Mouse (Mus musculus) MEL (cell line): ENCODE measurements around the gene Rhoa. TPM values are rescaled to one million over a fixed set of nuclear protein-coding genes. Genes with fewer than 3 reads are reported as not detected.

ENCODE experiments used
- DNase-seq: peaks from one replicate; pipeline ENCODE4 v3.0.0; 2011; ENCODE audit warnings: low read depth, low spot score
- H3K27ac ChIP-seq: 2 replicates; pipeline ENCODE4 v1.5.1; 2012; ENCODE audit warnings: low read depth, mild to moderate bottlenecking, control low read depth, low read length, moderate library complexity; ENCODE audit not compliant: control insufficient read depth
- H3K27me3 ChIP-seq, 2 experiments: fragments of 150-350 bp in 1 of 2; sonication (generic) in 1 of 2; 2 replicates each; pipeline ENCODE4 v1.6.1; 2012; ENCODE audit warnings: low read length in 2 of 2, mild to moderate bottlenecking in 2 of 2, improper control_type of control experiment in 1 of 2, moderate library complexity in 1 of 2; ENCODE audit not compliant: insufficient read depth in 2 of 2, control insufficient read depth in 1 of 2
- H3K36me3 ChIP-seq, 2 experiments: 2 replicates each; pipeline ENCODE4 v1.6.1; 2012 to 2014; ENCODE audit warnings: low read length in 2 of 2, improper control_type of control experiment in 1 of 2, inconsistent platforms in 1 of 2, mild to moderate bottlenecking in 1 of 2; ENCODE audit not compliant: insufficient read depth in 2 of 2, control insufficient read depth in 1 of 2
- H3K4me1 ChIP-seq, 2 experiments: fragments of 150-350 bp in 1 of 2; sonication (generic) in 1 of 2; 2 replicates each; pipeline ENCODE4 v1.6.1; 2012; ENCODE audit warnings: low read length in 2 of 2, improper control_type of control experiment in 1 of 2, mild to moderate bottlenecking in 1 of 2; ENCODE audit not compliant: insufficient read depth in 2 of 2, control insufficient read depth in 1 of 2
- H3K4me3 ChIP-seq, 2 experiments: fragments of 150-350 bp in 1 of 2; sonication (generic) in 1 of 2; 2 replicates each; pipeline ENCODE4 v1.5.1; 2012; ENCODE audit warnings: low read depth in 2 of 2, low read length in 2 of 2, mild to moderate bottlenecking in 2 of 2, moderate library complexity in 2 of 2, control low read depth in 1 of 2, improper control_type of control experiment in 1 of 2; ENCODE audit not compliant: control insufficient read depth in 1 of 2, insufficient read depth in 1 of 2
- H3K79me2 ChIP-seq: 2 replicates; pipeline ENCODE4 v1.6.1; 2012; ENCODE audit warnings: mild to moderate bottlenecking, low read length, moderate library complexity; ENCODE audit not compliant: control insufficient read depth, poor library complexity, insufficient read depth
- H3K9ac ChIP-seq: 2 replicates; pipeline ENCODE4 v1.6.1; 2012; ENCODE audit warnings: low read depth, mild to moderate bottlenecking, control low read depth, low read length, moderate library complexity; ENCODE audit not compliant: control insufficient read depth, poor library complexity, severe bottlenecking
- H3K9me3 ChIP-seq: fragments of 150-350 bp; sonication (generic); replicated peaks from 2 replicates; pipeline ENCODE4 v1.6.1; 2012; ENCODE audit warnings: mild to moderate bottlenecking, low read length, improper control_type of control experiment, moderate library complexity; ENCODE audit not compliant: insufficient read depth
- BHLHE40 ChIP-seq: IDR thresholded peaks from 2 replicates; pipeline ENCODE4 v1.6.1; 2012; ENCODE audit warnings: low read depth, mild to moderate bottlenecking, inconsistent platforms, low read length, improper control_type of control experiment, borderline replicate concordance
- CHD2 ChIP-seq: IDR thresholded peaks from 2 replicates; pipeline ENCODE4 v1.6.1; 2011; ENCODE audit warnings: low read length, improper control_type of control experiment
- CTCF ChIP-seq, 3 experiments: IDR thresholded peaks in 2 of 3; conservative IDR thresholded peaks in 1 of 3; 2 replicates each; pipeline ENCODE4 v1.5.1; 2011 to 2012; ENCODE audit warnings: low read length in 3 of 3, low read depth in 2 of 3, mild to moderate bottlenecking in 2 of 3, improper control_type of control experiment in 1 of 3, inconsistent platforms in 1 of 3, mixed read lengths in 1 of 3, moderate library complexity in 1 of 3; ENCODE audit not compliant: control insufficient read depth in 1 of 3, insufficient read depth in 1 of 3, poor library complexity in 1 of 3, severe bottlenecking in 1 of 3
- E2F4 ChIP-seq: IDR thresholded peaks from 2 replicates; pipeline ENCODE4 v1.6.1; 2011; ENCODE audit warnings: low read depth, low read length, improper control_type of control experiment, borderline replicate concordance
- ELF1 ChIP-seq: IDR thresholded peaks from 2 replicates; pipeline ENCODE4 v1.6.1; 2014; ENCODE audit warnings: low read depth, mild to moderate bottlenecking, inconsistent platforms, low read length, improper control_type of control experiment, moderate library complexity
- ETS1 ChIP-seq: IDR thresholded peaks from 2 replicates; pipeline ENCODE4 v1.6.1; 2012; ENCODE audit warnings: low read depth, mild to moderate bottlenecking, inconsistent platforms, low read length, improper control_type of control experiment, moderate library complexity
- GABPA ChIP-seq: IDR thresholded peaks from 2 replicates; pipeline ENCODE4 v1.6.1; 2012; ENCODE audit warnings: low read depth, mild to moderate bottlenecking, inconsistent platforms, low read length, improper control_type of control experiment, moderate library complexity
- GATA1 ChIP-seq: IDR thresholded peaks from 2 replicates; pipeline ENCODE4 v1.6.1; 2011; ENCODE audit warnings: low read depth, low read length, improper control_type of control experiment
- HCFC1 ChIP-seq: IDR thresholded peaks from 2 replicates; pipeline ENCODE4 v1.6.1; 2012; ENCODE audit warnings: low read depth, mild to moderate bottlenecking, inconsistent platforms, low read length, improper control_type of control experiment, moderate library complexity
- JUND ChIP-seq: IDR thresholded peaks from 2 replicates; pipeline ENCODE4 v1.6.1; 2011; ENCODE audit warnings: low read depth, mild to moderate bottlenecking, improper control_type of control experiment, low read length
- KAT2A ChIP-seq: conservative IDR thresholded peaks from 2 replicates; pipeline ENCODE4 v1.6.1; 2012; ENCODE audit warnings: low read depth, low read length, improper control_type of control experiment, inconsistent platforms
- MAFK ChIP-seq: IDR thresholded peaks from 2 replicates; pipeline ENCODE4 v1.6.1; 2011; ENCODE audit warnings: low read depth, mild to moderate bottlenecking, low read length, improper control_type of control experiment, borderline replicate concordance
- MAZ ChIP-seq: IDR thresholded peaks from 2 replicates; pipeline ENCODE4 v1.6.1; 2012; ENCODE audit warnings: low read depth, mild to moderate bottlenecking, inconsistent platforms, low read length, improper control_type of control experiment
- MEF2A ChIP-seq: IDR thresholded peaks from 2 replicates; pipeline ENCODE4 v1.6.1; 2014; ENCODE audit warnings: low read depth, mild to moderate bottlenecking, inconsistent platforms, low read length, improper control_type of control experiment; ENCODE audit not compliant: poor library complexity, insufficient replicate concordance, severe bottlenecking; ENCODE audit errors: extremely low read depth
- MXI1 ChIP-seq: IDR thresholded peaks from 2 replicates; pipeline ENCODE4 v1.6.1; 2011; ENCODE audit warnings: mild to moderate bottlenecking, low read depth, low read length, improper control_type of control experiment
- MYB ChIP-seq: IDR thresholded peaks from 2 replicates; pipeline ENCODE4 v1.6.1; 2011; ENCODE audit warnings: mild to moderate bottlenecking, low read depth, low read length, improper control_type of control experiment
- MYC ChIP-seq: IDR thresholded peaks from 2 replicates; pipeline ENCODE4 v1.6.1; 2011; ENCODE audit warnings: low read depth, mild to moderate bottlenecking, low read length, improper control_type of control experiment, moderate library complexity
- NRF1 ChIP-seq: IDR thresholded peaks from 2 replicates; pipeline ENCODE4 v1.6.1; 2014; ENCODE audit warnings: low read depth, mild to moderate bottlenecking, inconsistent platforms, low read length, improper control_type of control experiment, moderate library complexity; ENCODE audit not compliant: poor library complexity, insufficient read depth, severe bottlenecking
- POLR2A ChIP-seq, 2 experiments: IDR thresholded peaks; 2 replicates each; pipeline ENCODE4 v1.6.1; 2011 to 2012; ENCODE audit warnings: low read length in 2 of 2, mild to moderate bottlenecking in 2 of 2, control low read depth in 1 of 2, improper control_type of control experiment in 1 of 2, low read depth in 1 of 2, moderate library complexity in 1 of 2; ENCODE audit not compliant: control insufficient read depth in 1 of 2, insufficient read depth in 1 of 2, poor library complexity in 1 of 2
- SIN3A ChIP-seq: IDR thresholded peaks from 2 replicates; pipeline ENCODE4 v1.6.1; 2012; ENCODE audit warnings: low read length, improper control_type of control experiment, inconsistent platforms
- TAL1 ChIP-seq: IDR thresholded peaks from 2 replicates; pipeline ENCODE4 v1.6.1; 2012; ENCODE audit warnings: mild to moderate bottlenecking, inconsistent platforms, low read length, moderate library complexity, mixed read lengths
- TBP ChIP-seq: IDR thresholded peaks from 2 replicates; pipeline ENCODE4 v1.8.0; 2011; ENCODE audit warnings: low read depth, low read length, improper control_type of control experiment
- TCF12 ChIP-seq: IDR thresholded peaks from 2 replicates; pipeline ENCODE4 v1.6.1; 2014; ENCODE audit warnings: low read depth, mild to moderate bottlenecking, inconsistent platforms, low read length, improper control_type of control experiment, moderate library complexity
- USF1 ChIP-seq: IDR thresholded peaks from 2 replicates; pipeline ENCODE4 v1.6.1; 2014; ENCODE audit warnings: low read depth, mild to moderate bottlenecking, inconsistent platforms, low read length, improper control_type of control experiment, moderate library complexity
- USF2 ChIP-seq, 2 experiments: IDR thresholded peaks; 2 replicates each; pipeline ENCODE4 v1.6.1; 2011 to 2012; ENCODE audit warnings: improper control_type of control experiment in 2 of 2, low read length in 2 of 2, borderline replicate concordance in 1 of 2, inconsistent platforms in 1 of 2, low read depth in 1 of 2, mild to moderate bottlenecking in 1 of 2; ENCODE audit not compliant: insufficient read depth in 1 of 2
- ZC3H11A ChIP-seq: IDR thresholded peaks from 2 replicates; pipeline ENCODE4 v1.6.1; 2012; ENCODE audit warnings: low read depth, mild to moderate bottlenecking, inconsistent platforms, low read length, improper control_type of control experiment
- ZKSCAN1 ChIP-seq: IDR thresholded peaks from 2 replicates; pipeline ENCODE4 v1.6.1; 2012; ENCODE audit warnings: low read depth, mild to moderate bottlenecking, inconsistent platforms, low read length, improper control_type of control experiment, moderate library complexity
- ZMIZ1 ChIP-seq: IDR thresholded peaks from 2 replicates; pipeline ENCODE4 v1.6.1; 2012; ENCODE audit warnings: low read depth, mild to moderate bottlenecking, inconsistent platforms, low read length, improper control_type of control experiment, moderate library complexity
- ZNF384 ChIP-seq: IDR thresholded peaks from 2 replicates; pipeline ENCODE4 v1.6.1; 2012; ENCODE audit warnings: low read depth, mild to moderate bottlenecking, inconsistent platforms, low read length, improper control_type of control experiment
- polyA plus RNA-seq, 2 experiments: library from polyadenylated mRNA; stranded (reverse) in 1 of 2; unstranded in 1 of 2; fragments of >175 nt in 1 of 2; fragments of >200 nt in 1 of 2; gene quantifications; 2 replicates each; pipeline versions ENCODE4 v1.2.1 to v1.2.4; 2012; ENCODE audit warnings: low replicate concordance in 2 of 2, low read depth in 1 of 2; ENCODE audit not compliant: insufficient read length in 2 of 2, insufficient read depth in 1 of 2, missing spikeins in 1 of 2
- total RNA-seq: library from RNA; depleted of rRNA; stranded (reverse); fragments of 300-350 nt; gene quantifications from 2 replicates; pipeline ENCODE4 v1.2.3, GENCODE M21; 2012

The Rhoa gene
- total and polyA plus RNA-seq, 3 experiments, result 80.9 to 241 TPM; not detected in 1

DNA sequence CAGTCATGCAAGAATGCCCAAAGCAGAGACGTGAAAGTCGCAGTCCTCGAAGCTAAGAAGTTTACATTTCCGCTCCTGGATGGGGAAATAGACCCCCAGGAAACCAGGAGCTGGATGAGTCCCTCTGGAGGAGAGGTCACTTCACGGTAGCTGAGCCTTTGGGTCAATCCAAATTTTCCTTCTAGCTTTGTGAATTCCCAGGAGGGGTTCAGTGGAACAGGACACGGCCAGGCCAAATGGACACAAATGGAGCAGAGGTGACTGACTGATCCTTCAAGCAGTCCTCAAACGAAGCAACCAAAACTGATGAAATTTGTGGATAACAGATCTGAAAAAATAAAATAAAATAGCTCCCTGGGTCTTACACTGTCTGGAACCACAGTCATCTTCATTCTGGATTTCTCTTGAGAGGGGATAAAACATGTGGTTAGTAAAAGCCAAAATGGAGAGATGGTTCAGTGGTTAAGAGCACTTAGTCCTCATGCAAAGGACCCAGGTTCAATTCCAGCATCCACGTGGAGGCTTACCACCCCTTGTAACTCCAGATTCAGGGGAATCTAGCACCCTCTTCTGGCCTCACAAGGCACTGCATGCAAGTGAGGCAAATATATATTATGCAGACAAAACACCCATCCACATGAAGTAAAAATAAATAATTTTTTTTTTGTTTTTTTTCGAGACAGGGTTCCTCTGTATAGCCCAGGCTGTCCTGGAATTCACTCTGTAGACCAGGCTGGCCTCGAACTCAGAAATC lies 27.1 kb upstream of the Rhoa start (continued):
- TF ChIP-seq POLR2A (IDR thresholded peaks at IDR 0.05; ENCODE audit: control insufficient read depth in 1 of 2, insufficient read depth in 1 of 2, low read depth in 1 of 2, low read length in 2 of 2, poor library complexity in 1 of 2) (no peak), MYB (no peak), JUND (no peak), MXI1 (peak; percentile 70), CTCF (IDR thresholded peaks at IDR 0.05 in 2 of 3, conservative IDR thresholded peaks at IDR 0.05 in 1 of 3; ENCODE audit: control insufficient read depth in 1 of 3, insufficient read depth in 1 of 3, low read depth in 2 of 3, low read length in 3 of 3, poor library complexity in 1 of 3, severe bottlenecking in 1 of 3) (peak; percentile 76 to 89 (median 85)), ZMIZ1 (no peak), ZNF384 (no peak), TCF12 (no peak), GATA1 (no peak), E2F4 (no peak), MAFK (no peak)

DNA sequence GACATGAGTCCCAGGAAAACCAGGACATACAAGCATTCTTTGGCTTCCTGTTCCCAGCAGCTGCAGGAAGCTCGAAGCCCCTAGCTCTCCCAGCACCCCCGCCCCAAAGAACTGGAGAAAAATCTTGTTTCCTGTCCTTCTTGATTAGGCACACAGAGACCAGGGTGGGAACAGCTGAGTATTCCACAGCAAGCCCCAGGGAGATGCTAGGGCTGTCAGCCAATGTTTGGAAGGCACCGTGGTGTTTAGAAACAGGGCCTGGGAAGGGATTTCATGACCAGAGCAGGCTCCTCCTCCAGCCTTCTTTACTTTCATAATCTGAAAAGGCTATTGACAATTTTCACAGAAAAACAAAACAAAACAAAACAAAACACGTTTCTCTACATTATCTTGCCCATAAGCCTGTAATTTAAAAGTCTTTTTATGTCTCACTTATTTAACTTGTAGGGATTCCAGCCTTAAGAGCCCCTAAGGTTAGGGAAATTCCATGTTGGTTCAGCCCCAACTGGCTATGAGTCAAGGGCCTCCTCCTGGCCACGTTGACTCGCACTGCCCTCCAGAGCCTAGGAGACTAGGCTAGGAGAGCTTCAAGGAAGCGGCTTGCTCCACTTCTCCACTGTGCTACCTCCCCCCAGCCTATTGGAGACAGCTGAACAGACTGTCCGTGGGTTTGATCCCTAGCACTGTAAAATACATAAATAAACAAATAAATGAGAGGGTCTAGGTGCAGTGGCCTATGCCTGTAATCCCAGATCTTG lies 25.7 kb upstream of the Rhoa start:
- no peak for TF ChIP-seq CHD2
- no peak for TF ChIP-seq HCFC1
- TF ChIP-seq NRF1, result no peak
- no peak for TF ChIP-seq ZKSCAN1
- no peak for TF ChIP-seq USF2 (IDR thresholded peaks at IDR 0.05; ENCODE audit: borderline replicate concordance in 1 of 2, insufficient read depth in 1 of 2, low read depth in 1 of 2, low read length in 2 of 2)
- no peak for TF ChIP-seq TAL1
- TF ChIP-seq MAFK, result no peak
- no peak for TF ChIP-seq MEF2A
- TF ChIP-seq ZMIZ1, result no peak
- TF ChIP-seq ELF1, result no peak
- TF ChIP-seq USF1, result no peak
- TF ChIP-seq KAT2A, result no peak
- no peak for TF ChIP-seq MYC
- TF ChIP-seq BHLHE40, result no peak
- no peak for TF ChIP-seq TBP
- TF ChIP-seq GABPA, result no peak
- TF ChIP-seq MAZ, result no peak
- no peak for TF ChIP-seq SIN3A
- no peak for TF ChIP-seq ZC3H11A
- no peak for TF ChIP-seq ETS1
- TF ChIP-seq, all 39 proteins: peak for 0
- Histone ChIP-seq H3K79me2 (no peaks in the 10 kb centered on the region), H3K27ac (no peak overlapping the region), H3K4me1 (0 out of 4 replicates have a peak, but pooled peaks cover 0 to 2% of the 10 kb centered on the region in 2 experiments), H3K36me3 (no peaks in the 10 kb centered on the region), H3K4me3 (peak overlapping the region in 1 of 2 experiments; percentile 16; a peak in 1 of 4 replicates), H3K9ac (no peak overlapping the region), H3K9me3 (no peaks in the 10 kb centered on the region), H3K27me3 (no peaks in the 10 kb centered on the region; a peak in 1 of 4 replicates)
- no peak for DNase-seq
